Mouse (Mus musculus) forebrain, embryonic 16.5 days (tissue): ENCODE measurements around the gene Vcpkmt. TPM values are rescaled to one million over a fixed set of nuclear protein-coding genes. Genes with fewer than 3 reads are reported as not detected.
"Not testable (repeated sequence)": the region's sequence is repeated elsewhere in the genome, so short reads cannot be mapped to it uniquely, and the experiment has no call there.

Experiments used
- ATAC-seq: fragments of 200-750 bp; cut with Nextera tagmentation; 2 replicates; pipeline ENCODE4 v1.8.0; 2017; ENCODE audit warnings: mild to moderate bottlenecking, moderate library complexity
- H3K27ac ChIP-seq: fragments of 300-500 bp; sonication (generic); 2 replicates; pipeline ENCODE4 v1.5.1; 2014; ENCODE audit warnings: low read length, control low read depth
- H3K27me3 ChIP-seq: fragments of 300-500 bp; sonication (generic); replicated peaks from 2 replicates; pipeline ENCODE4 v1.6.1; 2014; ENCODE audit warnings: low read length; ENCODE audit not compliant: control insufficient read depth, insufficient read depth
- H3K36me3 ChIP-seq: fragments of 300-500 bp; sonication (generic); 2 replicates; pipeline ENCODE4 v1.6.1; 2014; ENCODE audit not compliant: control insufficient read depth, insufficient read depth
- H3K4me1 ChIP-seq: fragments of 300-500 bp; sonication (generic); replicated peaks from 2 replicates; pipeline ENCODE4 v1.6.1; 2014; ENCODE audit warnings: low read length; ENCODE audit not compliant: control insufficient read depth, insufficient read depth
- H3K4me2 ChIP-seq: fragments of 300-500 bp; sonication (generic); 2 replicates; pipeline ENCODE4 v1.6.1; 2014; ENCODE audit warnings: mild to moderate bottlenecking, low read length, control low read depth
- H3K4me3 ChIP-seq: fragments of 300-500 bp; sonication (generic); replicated peaks from 2 replicates; pipeline ENCODE4 v1.5.1; 2014; ENCODE audit warnings: mild to moderate bottlenecking, low read length, control low read depth
- H3K9ac ChIP-seq: fragments of 300-500 bp; sonication (generic); replicated peaks from 2 replicates; pipeline ENCODE4 v1.6.1; 2014; ENCODE audit warnings: low read depth, low read length, control low read depth
- H3K9me3 ChIP-seq: fragments of 300-500 bp; sonication (generic); 2 replicates; pipeline ENCODE4 v1.6.1; 2016; ENCODE audit warnings: low read length; ENCODE audit not compliant: control insufficient read depth
- WGBS: fragments of 180-500 bp; shearing (Covaris S2); extraction: QIAGEN DNeasy Blood & Tissue Kit; methylation state at CpG from one replicate; pipeline ENCODE4 v1.1.7; 2014; 5-methylcytosine and 5-hydroxymethylcytosine counted together
- polyA plus RNA-seq: library from polyadenylated mRNA; unstranded; fragments of >200 nt; fragmentation: Nextera tagmentation; extraction: Ambion mirVana; gene quantifications from 2 replicates; pipeline ENCODE4 v1.2.1, GENCODE M21; 2015

Gene Vcpkmt
- polyA plus RNA-seq, result 30.6 and 33.5 TPM in 2 replicates

DNA sequence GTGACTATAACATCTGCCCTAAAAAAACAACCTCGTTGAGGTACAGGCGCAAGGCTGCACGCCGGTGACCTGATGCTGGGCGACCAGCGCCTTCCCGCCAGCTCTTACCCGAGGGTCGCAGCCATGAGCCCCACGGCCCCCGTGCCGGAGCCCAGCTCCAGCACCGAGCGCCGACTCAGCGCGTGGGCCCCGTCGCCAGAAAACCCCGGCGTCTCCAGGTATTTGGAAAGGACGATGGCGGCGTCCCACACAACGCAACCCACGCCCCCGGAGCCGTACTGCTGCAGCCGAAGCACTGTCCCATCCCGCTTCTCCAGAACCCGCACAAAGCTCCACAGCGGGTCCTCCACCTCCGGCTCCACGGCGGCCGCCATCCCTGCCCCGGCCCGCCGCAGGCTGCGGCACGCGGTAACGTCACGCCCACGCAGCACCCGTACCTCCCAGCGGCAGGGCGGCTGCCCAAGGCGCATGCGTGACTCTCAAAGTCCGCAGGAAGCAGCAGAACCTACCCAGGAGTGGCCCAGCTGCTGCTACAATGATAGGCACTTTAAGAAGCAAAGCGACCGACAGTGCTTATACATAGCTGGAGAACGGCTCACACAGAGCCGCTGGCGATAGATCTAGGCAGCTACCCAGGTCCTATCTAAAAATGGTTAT lies at the start of gene Vcpkmt:
Vcpkmt (minus strand) TSS at position 416 of the 657 bp plus-strand sequence.
- under 1% methylated on average over 56 of the region's 56 CpGs for WGBS

DNA sequence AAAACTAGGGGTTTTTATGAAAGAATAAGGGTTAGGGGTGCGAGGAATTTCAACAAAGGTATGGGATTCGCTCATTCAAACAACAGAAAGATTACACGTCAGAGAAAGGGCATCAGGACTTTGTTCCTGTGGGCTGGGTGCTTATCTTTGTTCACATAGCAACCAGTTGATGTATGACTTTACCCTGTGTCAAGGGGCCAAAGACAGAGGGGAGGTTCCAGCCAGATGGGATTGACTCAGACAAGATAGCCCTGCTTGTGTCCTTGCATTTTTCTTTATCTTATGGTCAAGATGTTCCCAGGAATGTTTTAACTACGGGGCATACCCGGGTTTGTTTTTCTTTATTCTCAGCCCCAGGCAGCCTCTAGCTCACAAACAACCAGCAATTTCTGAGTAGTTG lies 35.8 kb upstream of the Vcpkmt start:
- not testable (repeated sequence) for H3K4me3 ChIP-seq, H3K9ac ChIP-seq, H3K27me3 ChIP-seq, H3K27ac ChIP-seq, H3K4me1 ChIP-seq, H3K9me3 ChIP-seq, H3K4me2 ChIP-seq, ATAC-seq
- H3K36me3 ChIP-seq, result peaks cover 11% of the 10 kb centered on the region
- 96% methylated on average over 5 of the region's 5 CpGs for WGBS

More for the DNA sequence above, at the start of gene Vcpkmt:
- H3K4me1 ChIP-seq, result peaks cover 14% of the 10 kb centered on the region
- H3K9ac ChIP-seq, result peak within 1 kb of the TSS; percentile 94
- H3K9me3 ChIP-seq, result no peaks in the 10 kb centered on the region
- no peaks in the 10 kb centered on the region for H3K27me3 ChIP-seq
- peak within 1 kb of the TSS; percentile 94 for H3K4me3 ChIP-seq
- peak within 1 kb of the TSS; percentile 74 for H3K27ac ChIP-seq
- H3K4me2 ChIP-seq, result peak within 1 kb of the TSS; percentile 73
- H3K36me3 ChIP-seq, result peaks cover 13% of the 10 kb centered on the region
- peak; percentile 99 for ATAC-seq

DNA sequence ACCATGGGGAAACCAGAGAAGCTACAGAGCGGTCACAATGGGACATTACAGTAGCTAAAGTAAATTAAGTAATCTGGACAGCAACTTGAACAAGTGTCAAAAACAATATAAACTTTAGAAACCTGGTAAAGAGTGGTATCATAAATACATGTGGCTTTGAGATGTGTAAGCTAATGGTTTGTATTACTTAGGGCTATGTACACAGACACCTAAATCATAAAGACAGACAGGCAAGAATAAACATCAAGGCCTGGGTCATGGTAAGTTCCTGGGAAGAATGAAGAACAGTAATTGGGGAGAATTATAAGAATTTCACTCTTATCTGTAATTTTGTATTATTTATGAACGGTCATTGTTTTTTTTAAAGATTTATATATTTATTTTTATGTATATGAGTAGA lies 21.5 kb upstream of the Vcpkmt start:
- no peaks in the 10 kb centered on the region for H3K9me3 ChIP-seq
- H3K4me1 ChIP-seq, result no peaks in the 10 kb centered on the region
- no peaks in the 10 kb centered on the region for H3K27me3 ChIP-seq
- no peak overlapping the region for H3K9ac ChIP-seq
- ATAC-seq, result no peak
- H3K27ac ChIP-seq, result no peak overlapping the region
- no peak overlapping the region for H3K4me2 ChIP-seq
- no peak overlapping the region for H3K4me3 ChIP-seq
- peaks cover under 1% of the 10 kb centered on the region; the same call in 1 of the 2 replicates for H3K36me3 ChIP-seq
- 97% methylated on average over 2 of the region's 2 CpGs for WGBS

DNA sequence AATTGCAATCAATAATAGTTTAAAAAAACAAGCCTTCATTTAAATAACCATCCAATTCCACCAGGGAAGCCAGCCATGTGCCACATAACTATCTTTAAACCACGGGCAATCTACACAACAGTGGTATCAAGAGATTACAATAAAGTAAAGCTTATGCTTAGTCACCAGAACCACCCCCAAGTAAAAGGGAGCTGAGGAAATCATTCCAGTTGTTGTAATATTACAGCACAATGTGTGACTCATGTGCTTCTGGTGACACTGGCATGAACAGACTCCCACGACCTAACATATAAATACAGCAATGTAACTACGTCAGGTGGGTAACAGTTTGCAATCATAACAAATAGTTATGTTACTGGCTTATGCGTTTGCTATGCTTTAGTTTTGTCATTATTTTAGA lies 14.6 kb upstream of the Vcpkmt start:
- no peaks in the 10 kb centered on the region; the same call in 1 of the 2 replicates for H3K36me3 ChIP-seq
- ATAC-seq, result no peak
- H3K4me1 ChIP-seq, result no peaks in the 10 kb centered on the region
- no peak overlapping the region for H3K4me3 ChIP-seq
- no peaks in the 10 kb centered on the region for H3K9me3 ChIP-seq
- WGBS, result 83% methylated on average over 4 of the region's 4 CpGs
- H3K4me2 ChIP-seq, result no peak overlapping the region
- H3K27me3 ChIP-seq, result no peaks in the 10 kb centered on the region
- H3K27ac ChIP-seq, result no peak overlapping the region
- H3K9ac ChIP-seq, result no peak overlapping the region

DNA sequence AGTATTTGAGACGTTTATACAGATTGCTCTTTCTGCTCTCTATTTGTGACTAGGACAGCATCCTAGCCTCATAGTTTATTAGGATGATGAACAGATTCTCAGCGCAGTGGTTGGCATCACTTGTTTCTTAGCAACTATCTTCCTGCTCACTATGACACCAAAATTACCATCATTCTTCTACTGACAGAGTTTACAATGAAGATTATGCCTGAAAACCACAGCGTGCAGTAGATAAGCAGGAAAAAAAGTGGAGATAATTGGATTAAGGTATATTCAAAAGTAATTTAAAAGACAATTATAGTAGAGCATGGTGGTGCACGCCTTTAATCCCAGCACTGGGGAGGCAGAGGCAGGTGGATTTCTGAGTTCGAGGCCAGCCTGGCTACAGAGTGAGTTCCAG lies 10.3 kb upstream of the Vcpkmt start:
- Histone ChIP-seq H3K27ac (no peak overlapping the region), H3K27me3 (no peaks in the 10 kb centered on the region), H3K4me2 (no peak overlapping the region), H3K4me1 (no peaks in the 10 kb centered on the region), H3K4me3 (no peak overlapping the region), H3K36me3 (peaks cover 6% of the 10 kb centered on the region; the same call in 1 of the 2 replicates), H3K9ac (no peak overlapping the region), H3K9me3 (no peaks in the 10 kb centered on the region)
- no peak for ATAC-seq
- WGBS, result 92% methylated on average over 5 of the region's 5 CpGs

DNA sequence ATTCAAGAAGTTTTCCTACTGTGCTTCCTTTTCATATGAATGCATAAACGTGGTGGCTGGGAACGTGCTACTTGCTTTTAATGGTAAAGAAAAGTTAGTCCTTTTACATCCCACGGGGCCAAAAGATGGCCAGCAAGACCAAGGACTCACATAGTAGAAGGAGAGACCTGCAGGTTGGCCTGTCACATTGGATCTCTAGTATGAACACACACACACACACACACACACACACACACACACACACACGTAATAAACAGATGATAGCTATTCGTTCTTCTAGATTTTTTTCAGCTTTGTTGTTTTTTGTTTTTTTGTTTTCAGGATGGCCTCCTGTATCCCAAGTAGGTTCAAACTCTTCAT lies 422 bp upstream of the Vcpkmt start:
- H3K27ac ChIP-seq, result peak overlapping the region; percentile 51; the same call in 1 of the 2 replicates
- peak overlapping the region; percentile 73 for H3K4me2 ChIP-seq
- H3K36me3 ChIP-seq, result peaks cover 8% of the 10 kb centered on the region
- no peak for ATAC-seq
- peak overlapping the region; percentile 94 for H3K4me3 ChIP-seq
- H3K4me1 ChIP-seq, result peaks cover 14% of the 10 kb centered on the region
- H3K9me3 ChIP-seq, result no peaks in the 10 kb centered on the region
- WGBS, result 44% methylated on average over 5 of the region's 5 CpGs
- peak overlapping the region; percentile 94 for H3K9ac ChIP-seq
- no peaks in the 10 kb centered on the region for H3K27me3 ChIP-seq

DNA sequence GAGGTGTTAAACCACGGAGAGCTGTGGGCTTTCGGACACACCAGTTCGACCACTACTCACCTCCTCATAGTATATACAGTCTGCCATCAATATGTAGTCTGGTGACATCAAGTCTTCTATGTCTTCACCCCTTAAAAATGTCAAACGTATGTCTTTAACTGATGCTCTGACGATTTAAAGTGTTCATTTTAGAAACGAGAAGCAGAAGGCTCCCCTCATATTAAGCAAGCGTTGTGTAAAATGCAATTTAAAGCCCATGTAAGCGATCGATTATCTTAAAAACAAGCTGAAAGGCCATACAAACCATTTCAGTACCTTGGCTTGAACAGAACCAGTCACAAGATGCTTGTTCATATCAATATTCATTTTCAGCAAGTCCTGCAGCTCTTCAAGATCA lies 614 bp downstream of the Vcpkmt start:
- peaks cover 14% of the 10 kb centered on the region for H3K4me1 ChIP-seq
- WGBS, result 29% methylated on average over 9 of the region's 9 CpGs
- peaks cover 15% of the 10 kb centered on the region for H3K36me3 ChIP-seq
- peak overlapping the region; percentile 73 for H3K4me2 ChIP-seq
- H3K9me3 ChIP-seq, result no peaks in the 10 kb centered on the region
- no peaks in the 10 kb centered on the region for H3K27me3 ChIP-seq
- peak overlapping the region; percentile 94 for H3K9ac ChIP-seq
- no peak for ATAC-seq
- H3K27ac ChIP-seq, result peak overlapping the region; percentile 74
- H3K4me3 ChIP-seq, result peak overlapping the region; percentile 94

DNA sequence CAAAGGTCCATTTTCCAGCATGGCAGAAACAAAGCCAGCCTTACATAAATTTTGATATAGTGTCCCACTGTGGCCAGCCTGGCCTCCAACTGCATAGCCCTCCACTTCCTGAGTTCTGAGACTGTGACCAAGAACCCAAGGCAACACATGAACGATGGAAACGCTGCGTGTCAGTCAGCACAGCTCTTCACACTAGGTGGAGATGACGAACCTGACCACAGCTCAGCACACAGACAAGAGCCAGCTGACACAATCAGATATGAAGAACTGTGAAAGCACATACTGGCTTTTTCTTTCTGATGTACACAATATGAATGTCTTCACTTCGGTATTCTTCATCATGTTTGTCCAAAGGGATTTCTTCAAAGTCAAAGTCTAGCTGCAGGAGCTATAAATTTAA lies 3.2 kb downstream of the Vcpkmt start:
- H3K4me1 ChIP-seq, result peaks cover 14% of the 10 kb centered on the region
- H3K36me3 ChIP-seq, result peaks cover 10% of the 10 kb centered on the region
- H3K9ac ChIP-seq, result no peak overlapping the region
- 93% methylated on average over 5 of the region's 5 CpGs for WGBS
- H3K27ac ChIP-seq, result no peak overlapping the region
- no peaks in the 10 kb centered on the region for H3K27me3 ChIP-seq
- H3K4me2 ChIP-seq, result no peak overlapping the region
- no peak for ATAC-seq
- no peak overlapping the region for H3K4me3 ChIP-seq
- no peaks in the 10 kb centered on the region for H3K9me3 ChIP-seq

DNA sequence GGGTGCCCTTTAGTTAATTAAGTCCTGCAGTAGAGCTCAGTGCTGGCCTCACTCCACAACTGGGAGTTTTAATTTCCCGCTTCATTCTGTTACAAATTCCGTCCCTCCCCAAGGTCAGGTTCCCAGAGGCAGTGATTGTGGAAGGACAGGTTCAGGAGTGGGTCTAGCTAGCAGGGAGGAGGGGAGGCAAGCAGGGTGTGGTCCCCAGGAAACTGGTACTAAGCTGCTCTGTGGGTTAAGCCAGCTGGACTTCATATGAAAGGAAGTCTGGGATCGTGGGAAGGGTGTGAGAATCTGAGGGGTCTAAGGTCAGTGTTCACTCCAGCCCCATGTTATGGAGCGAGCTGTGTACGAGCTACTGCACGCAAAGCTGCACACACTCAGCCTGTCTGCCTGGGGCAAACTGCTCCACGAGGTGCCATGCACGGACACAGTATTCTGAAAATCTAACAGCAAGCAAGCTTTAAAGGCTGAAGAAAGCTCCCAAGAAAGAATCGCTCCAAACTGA lies 6.7 kb downstream of the Vcpkmt start:
- peaks cover 9% of the 10 kb centered on the region for H3K36me3 ChIP-seq
- H3K9me3 ChIP-seq, result no peaks in the 10 kb centered on the region
- no peak overlapping the region for H3K4me3 ChIP-seq
- H3K27me3 ChIP-seq, result no peaks in the 10 kb centered on the region
- 86% methylated on average over 9 of the region's 9 CpGs for WGBS
- H3K4me1 ChIP-seq, result peaks cover 7% of the 10 kb centered on the region
- no peak overlapping the region for H3K4me2 ChIP-seq
- H3K9ac ChIP-seq, result no peak overlapping the region
- no peak for ATAC-seq
- H3K27ac ChIP-seq, result no peak overlapping the region
